Mouse (Mus musculus) midbrain, embryonic 15.5 days (tissue): Measurements from ENCODE around the gene Masp2. TPM values are rescaled to one million over a fixed set of nuclear protein-coding genes. Genes with fewer than 3 reads are reported as not detected.

Experiments used
- polyA plus RNA-seq: library from polyadenylated mRNA; unstranded; fragments of >200 nt; fragmentation: Nextera tagmentation; extraction: Ambion mirVana; gene quantifications from 2 replicates; pipeline ENCODE4 v1.2.1, GENCODE M21; 2015

Masp2 gene
- polyA plus RNA-seq, 1 experiment from 2014 or later: 0.74 TPM

Other genes with a start within 250 kb of the Masp2 start
- gene Ubiad1, start 157.8 kb upstream of the Masp2 start, polyA plus RNA-seq: 22.1 and 23.3 TPM in 2 replicates
- 22.8 and 23.8 TPM in 2 replicates for gene Mtor, start 153.9 kb upstream of the Masp2 start, polyA plus RNA-seq
- 0.36 and 0.45 TPM in 2 replicates for gene Angptl7, start 102.1 kb upstream of the Masp2 start, polyA plus RNA-seq
- 94.7 and 99.4 TPM in 2 replicates for gene Exosc10, start 44.1 kb upstream of the Masp2 start, polyA plus RNA-seq
- gene Srm, start 11.1 kb upstream of the Masp2 start, polyA plus RNA-seq: 160 and 173 TPM in 2 replicates
- 182 and 185 TPM in 2 replicates for gene Tardbp, start 24.5 kb downstream of the Masp2 start, polyA plus RNA-seq
- not detected in 2 replicates for gene Gm572, start 40.8 kb downstream of the Masp2 start, polyA plus RNA-seq
- 2.8 and 2.9 TPM in 2 replicates for gene Casz1, start 201.9 kb downstream of the Masp2 start, polyA plus RNA-seq